Mouse (Mus musculus) lung, postnatal 0 days (tissue): ENCODE results near the gene Ppp2r3c. TPM values are rescaled to one million over a fixed set of nuclear protein-coding genes. Genes with fewer than 3 reads are reported as not detected.
"Not testable (repeated sequence)": the region's sequence is repeated elsewhere in the genome, so short reads cannot be mapped to it uniquely, and the experiment has no call there.

Source experiments
- ATAC-seq: fragments of 200-750 bp; cut with Nextera tagmentation; 2 replicates; pipeline ENCODE4 v1.8.0; 2017; ENCODE audit warnings: moderate library complexity
- DNase-seq: peaks from one replicate; pipeline ENCODE4 v3.0.0-alpha.2; 2016; ENCODE audit warnings: low spot score
- H3K27ac ChIP-seq: fragments of 300-500 bp; sonication (generic); 2 replicates; pipeline ENCODE4 v1.5.1; 2014; ENCODE audit warnings: antibody characterized with exemption, mild to moderate bottlenecking, low read length, mixed read lengths
- H3K27me3 ChIP-seq: fragments of 300-500 bp; sonication (generic); replicated peaks from 2 replicates; pipeline ENCODE4 v1.6.1; 2014; ENCODE audit warnings: low read length, mixed read lengths; ENCODE audit not compliant: insufficient read depth
- H3K36me3 ChIP-seq: fragments of 300-500 bp; sonication (generic); 2 replicates; pipeline ENCODE4 v1.6.1; 2014; ENCODE audit warnings: low read length, mixed read lengths; ENCODE audit not compliant: insufficient read depth
- H3K4me1 ChIP-seq: fragments of 300-500 bp; sonication (generic); 2 replicates; pipeline ENCODE4 v1.6.1; 2014; ENCODE audit warnings: antibody characterized with exemption, low read depth, low read length, mixed read lengths; ENCODE audit not compliant: insufficient read depth
- H3K4me2 ChIP-seq: fragments of 300-500 bp; sonication (generic); replicated peaks from 2 replicates; pipeline ENCODE4 v1.6.1; 2014; ENCODE audit warnings: low read depth, mild to moderate bottlenecking, low read length, moderate library complexity, mixed read lengths
- H3K4me3 ChIP-seq: fragments of 300-500 bp; sonication (generic); 2 replicates; pipeline ENCODE4 v1.5.1; 2014; ENCODE audit warnings: low read depth, low read length
- H3K9ac ChIP-seq: fragments of 300-500 bp; sonication (generic); replicated peaks from 2 replicates; pipeline ENCODE4 v1.6.1; 2014; ENCODE audit warnings: low read depth, mild to moderate bottlenecking
- H3K9me3 ChIP-seq: fragments of 300-500 bp; sonication (generic); 2 replicates; pipeline ENCODE4 v1.6.1; 2016; ENCODE audit warnings: low read length, mixed read lengths
- whole genome bisulfite sequencing: fragments of 180-500 bp; shearing (Covaris S2); extraction: QIAGEN DNeasy Blood & Tissue Kit; methylation state at CpG from one replicate; pipeline ENCODE4 v1.1.7; 2014; 5-methylcytosine and 5-hydroxymethylcytosine counted together
- polyA plus RNA-seq: library from polyadenylated mRNA; unstranded; fragments of >200 nt; fragmentation: Nextera tagmentation; extraction: Ambion mirVana; gene quantifications from 2 replicates; pipeline ENCODE4 v1.2.1, GENCODE M21; 2015

The Ppp2r3c gene
- polyA plus RNA-seq, 1 experiment from 2014 or later = 7.6 TPM

DNA sequence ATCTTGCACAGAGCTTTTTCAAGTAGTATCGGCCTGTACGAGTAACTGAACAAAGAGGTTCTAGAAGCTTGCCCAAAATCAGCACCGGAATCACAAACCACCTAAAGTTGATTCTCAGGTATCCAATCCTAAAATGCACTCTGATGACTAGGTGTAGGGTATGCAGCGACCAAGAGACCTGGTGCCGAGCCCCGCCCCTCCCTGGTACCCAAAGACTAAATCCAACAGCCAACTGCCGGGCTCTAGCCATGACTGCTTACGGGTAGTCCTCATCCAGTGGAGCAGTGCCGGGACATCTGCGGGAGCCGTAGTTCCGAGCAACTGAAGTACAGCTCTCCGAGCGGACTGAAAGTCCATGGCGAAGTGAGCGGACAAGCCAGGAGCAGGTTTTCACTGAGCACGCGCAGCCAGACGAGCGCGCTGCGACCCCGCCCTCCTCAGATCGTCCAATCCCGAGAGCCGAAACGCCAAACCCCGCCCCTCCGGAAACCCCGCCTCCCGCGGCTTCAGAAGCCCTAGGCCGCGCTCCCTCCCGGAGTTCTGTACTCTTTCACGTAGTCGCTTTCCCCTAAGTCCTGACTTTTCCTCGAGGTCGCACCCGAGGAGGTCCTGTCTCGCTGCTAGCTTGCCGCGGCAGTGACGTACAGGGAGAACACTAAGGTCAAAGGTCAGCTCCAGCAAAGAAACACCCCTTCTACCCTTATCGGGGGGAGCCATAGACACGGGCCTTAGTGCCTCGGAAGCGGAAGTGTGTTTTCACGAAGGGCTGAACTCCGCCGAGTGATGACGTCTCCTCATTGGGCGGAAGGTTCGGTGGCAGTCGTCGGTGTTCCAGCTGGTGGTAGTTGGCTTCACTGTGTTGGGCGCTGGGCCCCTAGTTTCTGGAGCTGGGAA, 72.9 kb downstream of the Ppp2r3c start, which contains the start of gene Srp54c:
TSS of gene Srp54c (plus strand) at position 543 of the 894 bp plus-strand sequence.
- not testable (repeated sequence) for H3K4me2 ChIP-seq

More for the DNA sequence above, 72.9 kb downstream of the Ppp2r3c start, which contains the start of gene Srp54c:
- not testable (repeated sequence) for H3K4me1 ChIP-seq, H3K9me3 ChIP-seq, H3K27me3 ChIP-seq, H3K36me3 ChIP-seq, H3K9ac ChIP-seq, DNase-seq, H3K27ac ChIP-seq
- H3K4me3 ChIP-seq = peak within 1 kb of the TSS; percentile 26; the same call in 1 of the 2 replicates
- WGBS = no CpG with 5 or more reads among the region's 57 CpGs
- peak; percentile 98 for ATAC-seq

Other genes with a start within 250 kb of the Ppp2r3c start
- 14.4 and 14.6 TPM in 2 replicates for gene 2700097O09Rik, start 222.9 kb downstream of the Ppp2r3c start, polyA plus RNA-seq
- 124 and 130 TPM in 2 replicates for gene Srp54a, start 222.7 kb downstream of the Ppp2r3c start, polyA plus RNA-seq
- 53.0 and 56.1 TPM in 2 replicates for gene Fam177a, start 178.5 kb downstream of the Ppp2r3c start, polyA plus RNA-seq
- 41.1 and 47.5 TPM in 2 replicates for gene Srp54b, start 147.9 kb downstream of the Ppp2r3c start, polyA plus RNA-seq
- not detected in 2 replicates for gene 1700047I17Rik2, start 103.4 kb downstream of the Ppp2r3c start, polyA plus RNA-seq
- 52.8 and 57.9 TPM in 2 replicates for gene Srp54c, start 72.8 kb downstream of the Ppp2r3c start, polyA plus RNA-seq
- 8.1 and 9.2 TPM in 2 replicates for gene 1110008L16Rik, start 3.4 kb downstream of the Ppp2r3c start, polyA plus RNA-seq
- gene Psma6, start 81.2 kb upstream of the Ppp2r3c start, polyA plus RNA-seq = 281 and 292 TPM in 2 replicates
- 184 and 297 TPM in 2 replicates for gene Nfkbia, start 189.6 kb upstream of the Ppp2r3c start, polyA plus RNA-seq